Mouse (Mus musculus): ENCODE data around the gene Fcgr1. TPM values are rescaled to one million over a fixed set of nuclear protein-coding genes. Genes with fewer than 3 reads are reported as not detected.
"Not testable (repeated sequence)": the region's sequence is repeated elsewhere in the genome, so short reads cannot be mapped to it uniquely, and the experiment has no call there.

The Fcgr1 gene
- total RNA-seq, 2 experiments from 2014 or later, result 0.20 TPM; not detected in 1

DNA sequence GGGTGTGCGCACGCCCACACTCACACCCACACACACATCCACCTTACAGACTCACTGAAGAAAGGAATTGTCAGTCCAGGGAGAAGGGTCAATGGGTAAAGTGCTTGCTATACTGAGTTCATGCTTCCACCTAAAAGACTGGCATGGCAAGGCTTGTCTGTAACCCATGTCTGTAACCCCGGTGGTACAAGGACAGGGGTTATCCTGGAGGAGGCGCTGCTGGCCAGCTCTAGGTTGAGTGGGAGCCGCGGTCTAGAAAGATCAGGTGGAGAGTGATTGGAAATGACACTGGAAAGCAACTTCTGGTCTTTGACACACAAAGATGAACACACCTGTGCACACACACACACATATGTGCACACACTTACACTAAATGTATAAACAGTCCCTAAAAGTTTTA lies 13.1 kb downstream of the Fcgr1 start:
- Histone ChIP-seq H3K27ac (no peak overlapping the region), H3K4me3 (no peak overlapping the region)
- intact Hi-C loops (cut with DNase I), result no loop called here
- DNase-seq, result no peak
- no peak for TF ChIP-seq CTCF (IDR thresholded peaks at IDR 0.05)

DNA sequence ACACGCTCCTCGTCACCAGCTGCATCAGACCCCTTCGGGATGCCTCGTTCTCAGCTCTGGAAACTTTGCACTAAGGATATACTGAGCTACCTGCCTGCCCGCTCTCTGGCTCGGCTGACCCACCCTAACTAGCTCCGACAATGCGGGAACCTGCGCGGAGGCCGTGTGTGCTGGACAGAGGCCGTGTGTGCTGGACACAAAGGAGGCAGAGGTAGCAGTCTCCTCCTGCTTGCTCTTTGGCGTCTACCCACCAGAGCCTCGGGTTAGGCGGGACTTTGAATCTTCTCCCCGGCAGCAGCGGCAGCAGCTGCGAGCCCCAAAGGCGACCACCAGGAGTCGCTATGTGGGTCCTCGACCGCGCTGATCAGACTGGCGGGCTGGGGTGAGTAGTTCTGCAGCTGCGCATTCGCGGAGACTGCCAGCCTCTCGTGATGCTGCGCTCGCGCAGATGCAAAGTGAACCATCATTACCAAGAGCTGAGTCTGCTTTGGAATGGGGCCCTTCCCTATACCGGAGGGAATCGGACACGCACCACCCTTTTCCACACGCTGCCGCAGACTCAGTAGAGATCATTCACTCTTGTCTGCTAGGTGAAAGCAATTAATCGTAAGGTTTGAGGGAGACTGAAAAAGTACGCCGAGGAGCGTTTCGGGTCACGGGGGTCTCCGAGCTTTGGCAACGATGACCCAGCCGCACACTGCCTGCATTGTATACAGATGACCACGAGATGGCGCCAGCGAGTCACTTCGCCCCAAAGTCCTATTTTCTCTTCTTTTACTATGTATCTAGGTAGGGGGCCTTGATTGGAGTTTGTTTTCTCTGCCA lies 15.8 kb downstream of the Fcgr1 start:
- intact Hi-C loops (cut with DNase I), result loop anchor here (5.0 kb wide), 1 partner anchor 164 kb away; no protein-coding TSS in a partner anchor
- peak; percentile 68 for TF ChIP-seq CTCF (IDR thresholded peaks at IDR 0.05)
- Histone ChIP-seq H3K27ac (peak overlapping the region; percentile 81), H3K4me3 (peak overlapping the region; percentile 82)
- DNase-seq, result peak; percentile 93

DNA sequence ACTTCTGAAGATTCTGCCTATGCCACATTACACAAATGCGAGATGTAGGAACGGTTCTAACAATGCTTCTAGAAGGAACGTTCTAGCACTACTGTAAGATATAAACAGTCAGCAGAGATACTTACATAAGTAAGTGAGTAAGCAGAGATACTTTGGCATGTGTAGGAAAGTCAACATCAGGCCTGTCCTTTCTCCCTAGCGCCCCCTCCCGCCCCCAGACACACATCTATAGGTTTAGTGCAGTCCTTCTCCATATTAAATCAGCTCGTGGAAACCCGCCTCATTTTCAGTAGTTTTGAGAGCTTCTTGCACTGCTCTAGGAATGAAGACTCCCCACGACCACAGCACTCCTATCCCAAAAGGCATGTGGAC lies 16.4 kb downstream of the Fcgr1 start:
- peak; percentile 31 for DNase-seq
- H3K4me3 ChIP-seq, result peak overlapping the region; percentile 82
- peak overlapping the region; percentile 81; the same call in 1 of the 2 replicates for H3K27ac ChIP-seq
- no peak for TF ChIP-seq CTCF (IDR thresholded peaks at IDR 0.05)
- intact Hi-C loops (cut with DNase I), result loop anchor here (5.0 kb wide), 1 partner anchor 165 kb away; no protein-coding TSS in a partner anchor

DNA sequence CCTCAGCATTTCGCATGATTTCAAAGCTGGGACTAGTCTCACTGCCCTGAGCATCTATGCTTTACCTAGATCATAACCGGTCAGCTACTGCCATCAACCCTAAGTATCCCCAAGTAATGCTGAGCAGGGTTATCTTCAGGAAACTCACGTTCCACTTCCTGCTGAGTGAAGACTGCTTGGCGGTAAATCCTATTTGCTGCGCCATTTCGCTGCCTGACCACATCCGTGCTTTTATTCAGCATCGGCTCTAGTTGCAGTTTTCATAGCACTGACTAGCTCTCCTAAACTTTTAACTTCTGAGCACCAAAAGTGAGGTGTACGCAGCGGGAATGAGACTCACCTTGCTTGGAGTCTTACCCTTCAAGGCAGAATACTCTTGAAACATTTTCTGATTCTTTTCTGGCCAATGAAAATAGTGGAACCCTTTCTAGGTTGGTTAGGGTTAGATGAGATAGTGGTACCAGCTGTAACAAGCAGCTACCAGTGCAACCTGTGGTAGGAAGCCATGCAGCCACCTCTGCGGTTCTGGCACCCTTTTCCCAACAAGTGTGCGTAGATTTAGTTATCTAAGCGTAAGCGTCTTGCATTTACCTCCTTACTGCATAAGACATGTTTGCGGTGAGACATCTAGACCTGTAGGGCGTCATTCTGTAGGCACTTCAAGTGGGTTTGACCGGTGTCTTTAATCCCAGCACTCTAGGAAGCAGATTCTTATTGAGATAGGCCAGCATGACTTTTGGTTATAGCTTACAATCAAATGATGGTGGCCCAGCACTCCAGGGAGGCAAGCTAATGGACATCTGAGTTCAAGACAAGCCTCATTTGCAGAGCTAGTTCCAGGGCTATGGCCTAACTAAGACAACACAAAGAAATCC lies 19.9 kb downstream of the Fcgr1 start:
- no peak for TF ChIP-seq CTCF (IDR thresholded peaks at IDR 0.05)
- no peak for DNase-seq
- peak overlapping the region; percentile 46 for H3K27ac ChIP-seq
- intact Hi-C loops (cut with DNase I), result no loop called here
- H3K4me3 ChIP-seq, result peak overlapping the region; percentile 55

DNA sequence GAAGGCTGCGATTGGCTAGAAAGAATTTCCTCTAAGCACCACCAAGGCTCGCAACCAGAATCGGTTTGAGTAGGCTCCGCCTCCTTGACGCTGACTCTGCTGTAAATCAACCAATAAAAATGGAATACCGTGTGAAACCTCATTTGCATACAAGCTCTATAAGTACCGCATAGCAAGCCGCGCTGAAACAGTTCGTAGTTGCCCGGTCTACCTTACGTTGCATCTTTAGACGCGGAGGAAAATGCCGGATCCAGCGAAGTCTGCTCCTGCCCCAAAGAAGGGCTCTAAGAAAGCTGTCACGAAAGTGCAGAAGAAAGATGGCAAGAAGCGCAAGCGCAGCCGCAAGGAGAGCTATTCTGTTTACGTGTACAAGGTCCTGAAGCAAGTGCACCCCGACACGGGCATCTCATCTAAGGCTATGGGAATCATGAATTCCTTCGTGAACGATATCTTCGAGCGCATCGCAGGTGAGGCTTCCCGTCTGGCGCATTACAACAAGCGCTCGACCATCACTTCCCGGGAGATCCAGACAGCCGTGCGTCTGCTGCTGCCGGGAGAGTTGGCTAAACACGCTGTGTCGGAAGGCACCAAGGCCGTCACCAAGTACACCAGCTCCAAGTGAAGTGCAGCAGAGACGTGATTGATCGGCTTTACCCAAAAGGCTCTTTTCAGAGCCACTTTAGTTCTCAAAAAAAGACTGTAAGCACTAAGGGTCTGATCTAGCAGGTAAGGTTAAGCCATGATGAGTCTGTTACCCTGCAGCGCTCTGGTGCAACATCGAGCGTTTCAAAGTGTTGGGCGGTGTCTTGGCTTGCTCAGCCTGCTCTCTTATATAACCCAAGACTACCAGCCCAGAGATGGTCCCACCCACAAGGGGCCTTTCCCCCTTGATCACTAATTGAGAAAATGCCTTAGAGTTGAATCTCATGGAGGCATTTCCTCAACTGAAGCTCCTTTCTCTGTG lies 24.0 kb downstream of the Fcgr1 start, which contains the start of gene Hist2h2bb:
Gene Hist2h2bb, plus strand, starts transcription at position 242 of the 964 bp plus-strand sequence.
- TF ChIP-seq CTCF (IDR thresholded peaks at IDR 0.05), result no peak
- Histone ChIP-seq H3K27ac (peak within 1 kb of the TSS; percentile 95), H3K4me3 (peak within 1 kb of the TSS; percentile 75)
- peak; percentile 90 for DNase-seq
- intact Hi-C loops (cut with DNase I), result loop anchor here (10.0 kb wide), 1 partner anchor 235 kb away; no protein-coding TSS in a partner anchor

DNA sequence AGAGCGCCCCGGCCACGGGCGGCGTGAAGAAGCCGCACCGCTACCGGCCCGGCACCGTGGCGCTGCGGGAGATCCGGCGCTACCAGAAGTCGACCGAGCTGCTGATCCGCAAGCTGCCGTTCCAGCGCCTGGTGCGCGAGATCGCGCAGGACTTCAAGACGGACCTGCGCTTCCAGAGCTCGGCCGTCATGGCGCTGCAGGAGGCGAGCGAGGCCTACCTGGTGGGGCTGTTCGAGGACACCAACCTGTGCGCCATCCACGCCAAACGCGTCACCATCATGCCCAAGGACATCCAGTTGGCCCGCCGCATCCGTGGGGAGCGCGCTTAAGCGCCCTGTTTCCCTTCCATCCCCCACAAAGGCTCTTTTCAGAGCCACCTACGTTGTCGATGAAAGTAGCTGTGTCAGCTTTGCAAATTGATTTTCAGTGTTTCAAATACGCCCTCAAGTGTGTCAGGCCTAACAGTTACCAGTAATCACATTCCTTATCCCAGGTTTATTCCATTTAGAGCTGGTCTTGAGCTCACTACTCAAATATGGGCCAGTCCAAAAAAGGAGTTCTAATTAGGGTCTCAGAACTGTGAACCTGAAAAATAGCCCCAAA lies 24.9 kb downstream of the Fcgr1 start:
- intact Hi-C loops (cut with DNase I), result loop anchor here (10.0 kb wide), 1 partner anchor 236 kb away; no protein-coding TSS in a partner anchor
- DNase-seq, result not testable (repeated sequence)
- Histone ChIP-seq H3K4me3 (peak overlapping the region; percentile 75), H3K27ac (peak overlapping the region; percentile 95)

DNA sequence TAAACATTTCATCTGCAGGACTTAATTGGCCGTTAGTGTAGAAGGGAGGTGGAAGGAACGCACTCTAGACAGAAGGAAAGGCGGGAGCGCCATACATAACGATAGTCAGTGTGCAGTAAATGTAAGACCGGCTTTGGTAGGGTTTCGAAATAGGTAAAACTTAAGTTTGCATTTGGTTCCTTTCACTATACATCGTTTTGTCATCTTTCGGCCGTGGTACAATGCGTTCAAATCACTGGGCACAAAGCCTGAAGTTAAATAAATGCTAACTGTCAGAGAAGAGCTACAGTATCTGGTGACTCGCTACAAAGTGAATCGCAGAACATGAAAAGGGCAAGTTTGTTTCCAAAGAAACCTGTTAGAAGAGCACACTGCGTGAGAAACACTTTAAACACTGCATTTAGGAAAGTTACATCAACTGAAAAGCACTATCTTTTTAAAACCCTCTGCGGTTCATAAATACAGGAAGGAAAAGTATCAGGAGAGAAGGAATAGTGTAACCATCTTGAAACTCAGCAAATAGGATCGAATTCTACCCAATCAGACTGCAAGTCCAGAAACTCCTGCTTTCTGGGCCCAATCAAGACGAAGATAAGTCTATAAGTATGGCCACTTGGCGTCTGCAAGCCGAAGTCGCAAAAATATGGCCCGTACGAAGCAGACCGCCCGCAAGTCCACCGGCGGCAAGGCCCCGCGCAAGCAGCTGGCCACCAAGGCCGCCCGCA lies 25.6 kb downstream of the Fcgr1 start, which contains the start of gene Hist2h3b:
Gene Hist2h3b, plus strand, starts transcription at position 604 of the 725 bp plus-strand sequence.
- Histone ChIP-seq H3K4me3 (peak within 1 kb of the TSS; percentile 75), H3K27ac (peak within 1 kb of the TSS; percentile 95)
- intact Hi-C loops (cut with DNase I), result loop anchor here (10.0 kb wide), 1 partner anchor 237 kb away; no protein-coding TSS in a partner anchor
- TF ChIP-seq CTCF (IDR thresholded peaks at IDR 0.05), result no peak
- DNase-seq, result peak; percentile 81

DNA sequence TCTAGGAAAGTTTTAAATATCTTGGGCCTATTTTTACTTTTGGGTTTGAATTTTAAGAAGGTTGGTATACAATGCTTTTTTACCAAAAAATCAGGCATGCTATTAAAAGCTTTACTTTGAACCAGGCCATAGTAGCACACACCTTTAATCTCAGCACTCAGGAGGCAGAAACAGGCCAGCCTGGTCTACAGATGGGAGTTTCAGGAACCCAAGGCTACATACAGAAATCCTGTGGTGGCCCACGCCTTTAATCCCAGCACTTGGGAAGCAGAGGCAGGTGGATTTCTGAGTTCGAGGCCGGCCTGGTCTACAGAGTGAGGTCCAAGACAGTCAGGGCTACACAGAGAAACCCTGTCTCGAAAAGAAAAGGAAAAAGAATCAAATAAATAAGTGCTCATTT lies 26.2 kb downstream of the Fcgr1 start:
- TF ChIP-seq CTCF (IDR thresholded peaks at IDR 0.05), result no peak
- H3K4me3 ChIP-seq, result peak overlapping the region; percentile 75; the same call in 1 of the 2 replicates
- intact Hi-C loops (cut with DNase I), result loop anchor here (10.0 kb wide), 1 partner anchor 237 kb away; no protein-coding TSS in a partner anchor
- no peak for DNase-seq
- H3K27ac ChIP-seq, result peak overlapping the region; percentile 94

DNA sequence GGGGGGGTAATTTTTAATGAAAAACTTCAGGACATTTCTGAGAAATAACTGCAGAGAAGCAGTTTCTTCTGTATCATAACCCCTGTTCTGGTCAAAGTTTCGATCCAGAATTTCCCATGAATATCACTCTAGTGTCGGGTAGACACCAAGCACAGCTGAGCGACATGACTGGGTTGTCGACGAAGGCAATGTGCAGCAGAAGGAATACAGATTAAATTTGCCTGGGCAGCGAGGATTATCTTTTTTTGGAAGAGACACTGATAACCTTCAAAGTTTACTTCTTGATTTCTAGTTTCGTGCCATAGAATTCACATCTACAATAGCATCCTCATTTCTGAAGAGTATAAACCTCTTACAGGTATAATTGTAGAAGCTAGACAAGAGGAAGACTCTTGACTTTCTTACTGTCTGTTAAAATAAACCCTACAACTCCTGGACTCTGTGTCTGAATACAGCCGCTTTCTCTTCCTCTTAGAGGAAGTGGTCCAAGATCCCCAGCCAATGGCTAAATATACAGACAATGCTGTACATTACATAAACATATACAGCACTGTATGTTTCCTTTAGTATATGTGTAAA lies 27.5 kb downstream of the Fcgr1 start:
- intact Hi-C loops (cut with DNase I), result loop anchor here (10.0 kb wide), 1 partner anchor 239 kb away; no protein-coding TSS in a partner anchor
- Histone ChIP-seq H3K4me3 (no peak overlapping the region), H3K27ac (no peak overlapping the region; the same call in 1 of the 2 replicates)
- DNase-seq, result no peak
- TF ChIP-seq CTCF (IDR thresholded peaks at IDR 0.05), result no peak

DNA sequence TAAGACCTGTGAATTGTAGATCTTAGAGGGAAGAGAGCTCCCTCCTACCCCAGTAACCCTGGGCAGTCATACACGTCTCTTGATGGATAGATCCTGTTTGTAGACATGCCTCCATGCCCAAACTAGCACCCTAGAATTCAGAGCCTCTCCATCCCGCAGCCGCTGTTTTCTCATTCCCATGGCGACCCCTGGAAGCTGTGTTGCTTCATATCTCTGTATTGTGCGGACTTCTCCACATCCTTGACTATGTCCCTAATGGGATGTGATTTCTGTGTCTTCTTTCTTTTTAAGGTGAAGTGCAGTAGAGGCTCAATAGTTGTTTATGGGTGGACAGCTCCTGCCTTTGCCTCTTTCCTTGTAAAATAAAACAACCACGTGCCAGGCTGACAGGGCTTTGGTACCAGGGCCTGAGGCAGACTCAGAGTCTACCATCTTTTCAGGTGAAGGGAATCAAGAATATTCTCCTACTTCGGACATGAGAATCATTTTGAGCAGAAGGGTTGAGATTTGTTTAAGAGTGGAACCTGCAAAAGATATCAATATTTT lies 29.3 kb downstream of the Fcgr1 start:
- intact Hi-C loops (cut with DNase I), result loop anchor here (10.0 kb wide), 1 partner anchor 240 kb away; no protein-coding TSS in a partner anchor
- no peak for DNase-seq
- Histone ChIP-seq H3K27ac (peak overlapping the region; percentile 97), H3K4me3 (peak overlapping the region; percentile 97)
- no peak for TF ChIP-seq CTCF (IDR thresholded peaks at IDR 0.05)

All from gastrocnemius, adult 2 months (tissue).